Mouse (Mus musculus) limb, embryonic 14.5 days (tissue): ENCODE results near the gene Pex10. TPM values are rescaled to one million over a fixed set of nuclear protein-coding genes. Genes with fewer than 3 reads are reported as not detected.

Source experiments
- ATAC-seq: fragments of 200-750 bp; cut with Nextera tagmentation; 2 replicates; pipeline ENCODE4 v1.8.0; 2017; ENCODE audit warnings: low read depth, moderate number of reproducible peaks, moderate TSS enrichment; ENCODE audit not compliant: low FRiP score
- DNase-seq: peaks from one replicate; pipeline ENCODE4 v3.0.0-alpha.2; 2015; ENCODE audit warnings: low spot score
- H3K27ac ChIP-seq: fragments of 300-500 bp; sonication (generic); replicated peaks from 2 replicates; pipeline ENCODE4 v1.5.1; 2014; ENCODE audit warnings: low read depth, mild to moderate bottlenecking, low read length, moderate library complexity, mixed read lengths
- H3K27me3 ChIP-seq: fragments of 300-500 bp; sonication (generic); 2 replicates; pipeline ENCODE4 v1.6.1; 2014; ENCODE audit warnings: low read length, mixed read lengths; ENCODE audit not compliant: control insufficient read depth, insufficient read depth
- H3K36me3 ChIP-seq: fragments of 300-500 bp; sonication (generic); 2 replicates; pipeline ENCODE4 v1.6.1; 2014; ENCODE audit warnings: mild to moderate bottlenecking, low read length, moderate library complexity, mixed read lengths; ENCODE audit not compliant: control insufficient read depth, insufficient read depth
- H3K4me1 ChIP-seq: fragments of 300-500 bp; sonication (generic); 2 replicates; pipeline ENCODE4 v1.6.1; 2014; ENCODE audit warnings: antibody characterized with exemption, low read length, mixed read lengths; ENCODE audit not compliant: control insufficient read depth, insufficient read depth
- H3K4me2 ChIP-seq: fragments of 300-500 bp; sonication (generic); replicated peaks from 2 replicates; pipeline ENCODE4 v1.6.1; 2014; ENCODE audit warnings: low read depth, mild to moderate bottlenecking, low read length, moderate library complexity; ENCODE audit not compliant: severe bottlenecking
- H3K4me3 ChIP-seq: fragments of 300-500 bp; sonication (generic); replicated peaks from 2 replicates; pipeline ENCODE4 v1.5.1; 2014; ENCODE audit warnings: low read length
- H3K9ac ChIP-seq: fragments of 300-500 bp; sonication (generic); 2 replicates; pipeline ENCODE4 v1.6.1; 2014; ENCODE audit warnings: mild to moderate bottlenecking, low read depth, low read length, moderate library complexity; ENCODE audit not compliant: severe bottlenecking
- H3K9me3 ChIP-seq: fragments of 300-500 bp; sonication (generic); 2 replicates; pipeline ENCODE4 v1.6.1; 2016; ENCODE audit warnings: low read length; ENCODE audit not compliant: control insufficient read depth
- POLR2A ChIP-seq: fragments of 200-500 bp; IDR thresholded peaks from 2 replicates; pipeline ENCODE4 v1.8.0; 2012; ENCODE audit warnings: inconsistent platforms, mild to moderate bottlenecking, moderate library complexity, borderline replicate concordance; ENCODE audit not compliant: insufficient read depth, insufficient read length; ENCODE audit errors: extremely low read depth
- WGBS: fragments of 180-500 bp; shearing (Covaris S2); extraction: QIAGEN DNeasy Blood & Tissue Kit; methylation state at CpG from one replicate; pipeline ENCODE4 v1.1.7; 2014; 5-methylcytosine and 5-hydroxymethylcytosine counted together
- polyA plus RNA-seq, 2 experiments: library from polyadenylated mRNA; depleted of rRNA in 1 of 2; stranded (reverse) in 1 of 2; unstranded in 1 of 2; fragments of >200 nt; fragmentation: Nextera tagmentation in 1 of 2; extraction: Ambion mirVana in 1 of 2; gene quantifications; 2 replicates each; pipeline versions ENCODE4 v1.2.1 to v1.2.3; 2012 to 2014

The Pex10 gene
- polyA plus RNA-seq, 2 experiments, result 6.7 to 24.4 TPM

- peaks cover 83% of the 10 kb centered on the region for H3K36me3 ChIP-seq
- WGBS, result 89% methylated on average over 6 of the region's 6 CpGs
- H3K4me2 ChIP-seq, result no peak overlapping the region
- H3K9ac ChIP-seq, result no peak overlapping the region
- H3K27ac ChIP-seq, result no peak overlapping the region
- H3K4me1 ChIP-seq, result peaks cover 1% of the 10 kb centered on the region
- DNase-seq (no peak), ATAC-seq (no peak)
- no peak overlapping the region for H3K4me3 ChIP-seq
- H3K27me3 ChIP-seq, result no peaks in the 10 kb centered on the region
- no peak for TF ChIP-seq POLR2A
- H3K9me3 ChIP-seq, result no peaks in the 10 kb centered on the region
Measured at GRCm38 (mm10) chr4:155079666-155080065, 12.8 kb downstream of the Pex10 start.

DNA sequence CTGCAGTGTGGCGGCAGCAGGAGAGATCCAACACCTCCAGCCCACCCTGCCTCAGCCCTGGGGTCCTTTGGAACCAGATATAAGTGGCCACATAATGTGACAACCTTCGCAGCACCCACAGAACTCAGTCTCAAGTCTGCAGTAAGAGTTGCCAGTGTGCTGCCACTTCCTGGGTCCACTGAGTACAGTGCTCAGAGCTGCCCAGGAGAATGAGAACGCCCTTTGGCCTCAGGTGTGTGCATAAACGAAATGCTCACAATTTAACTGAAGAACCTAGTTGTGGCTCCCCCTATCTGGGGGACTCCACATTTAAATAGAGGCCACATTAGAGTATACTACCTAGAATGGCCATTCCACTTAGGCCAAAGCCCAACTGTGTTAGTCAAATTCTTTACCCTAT lies 16.7 kb downstream of the Pex10 start:
- WGBS, result 88% methylated on average over 4 of the region's 4 CpGs

DNA sequence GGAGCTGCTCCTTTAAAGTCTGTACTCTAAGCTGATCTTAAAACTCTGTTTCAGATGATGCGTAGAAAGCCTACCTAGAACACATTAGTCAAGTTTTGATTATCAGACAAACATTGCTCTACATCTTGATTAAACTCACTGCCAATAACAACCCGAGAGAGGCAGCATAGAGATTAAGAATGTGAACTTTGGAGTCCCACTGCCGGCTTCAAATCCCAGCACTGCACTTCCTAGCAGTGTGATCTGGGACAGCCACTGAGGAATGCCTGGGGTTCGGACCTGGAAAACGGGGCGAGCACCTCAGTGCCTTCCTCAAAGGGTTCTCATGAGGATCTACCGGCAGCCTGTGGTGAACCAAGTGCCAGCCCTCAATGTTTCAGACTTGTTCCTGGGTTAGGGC lies 17.5 kb downstream of the Pex10 start:
- Histone ChIP-seq H3K4me3 (no peak overlapping the region), H3K4me2 (0 out of 2 replicates have a peak overlapping the region, but pooled peaks have one; percentile 83)

More for the DNA sequence above, 16.7 kb downstream of the Pex10 start:
- H3K27me3 ChIP-seq, result no peaks in the 10 kb centered on the region
- TF ChIP-seq POLR2A, result no peak
- no peak for DNase-seq
- H3K4me1 ChIP-seq, result peaks cover 18% of the 10 kb centered on the region
- ATAC-seq, result no peak
- H3K36me3 ChIP-seq, result peaks cover 44% of the 10 kb centered on the region
- no peak overlapping the region for H3K27ac ChIP-seq
- H3K4me2 ChIP-seq, result no peak overlapping the region
- no peak overlapping the region for H3K4me3 ChIP-seq
- no peak overlapping the region for H3K9ac ChIP-seq
- H3K9me3 ChIP-seq, result no peaks in the 10 kb centered on the region

DNA sequence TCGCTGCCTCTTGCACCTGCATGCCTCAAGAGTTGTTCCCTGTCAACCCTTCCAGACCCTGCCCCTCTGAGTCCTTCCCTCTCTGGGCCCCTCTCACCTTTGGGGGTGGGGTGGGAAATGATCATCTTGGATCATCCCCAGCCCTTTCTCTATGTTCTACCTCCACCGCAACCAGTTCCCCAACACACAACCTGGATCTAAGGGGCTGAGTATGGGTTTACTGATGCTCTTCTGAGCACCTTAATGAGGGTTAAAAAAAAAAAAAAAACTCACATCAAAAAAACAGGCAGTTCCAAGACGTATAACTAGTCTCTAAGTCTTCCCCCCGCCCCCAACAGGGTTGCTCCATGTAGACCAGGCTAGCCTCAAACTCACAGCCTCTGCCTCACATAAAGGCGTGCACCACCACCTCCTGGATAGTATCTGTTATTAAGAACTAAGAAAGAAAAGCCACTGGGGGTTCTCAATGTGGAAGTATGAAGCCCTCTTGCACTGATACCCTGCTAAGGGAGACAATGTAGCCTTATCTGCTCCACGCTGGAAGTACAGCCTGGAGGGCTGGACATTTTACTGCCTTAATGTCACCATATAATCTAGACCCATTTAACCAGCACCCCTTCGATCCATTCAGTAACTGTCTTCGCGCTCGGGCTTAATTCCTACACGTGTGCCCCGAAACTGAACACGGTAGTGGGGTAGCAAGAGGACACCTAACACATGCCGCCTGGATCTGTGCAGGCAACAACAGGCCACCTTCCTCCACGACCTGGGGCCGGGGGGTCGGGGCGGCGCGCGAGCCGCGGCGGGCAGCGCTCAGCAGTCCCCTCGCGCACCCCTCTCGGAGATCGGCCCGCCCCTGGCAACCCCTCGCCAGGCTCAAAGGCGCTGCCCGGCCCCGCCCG lies 18.6 kb downstream of the Pex10 start:
- 7% methylated on average over 30 of the region's 35 CpGs for WGBS
- ATAC-seq, result peak; percentile 53; the same call in 1 of the 2 replicates
- peak overlapping the region; percentile 83 for H3K4me2 ChIP-seq
- H3K4me1 ChIP-seq, result peaks cover 18% of the 10 kb centered on the region
- no peak for DNase-seq
- peak overlapping the region; percentile 92 for H3K4me3 ChIP-seq
- peak overlapping the region; percentile 91 for H3K27ac ChIP-seq
- no peaks in the 10 kb centered on the region for H3K27me3 ChIP-seq
- H3K36me3 ChIP-seq, result peaks cover 38% of the 10 kb centered on the region
- H3K9me3 ChIP-seq, result no peaks in the 10 kb centered on the region
- peak overlapping the region; percentile 91 for H3K9ac ChIP-seq
- TF ChIP-seq POLR2A, result no peak

More for the DNA sequence above, 17.5 kb downstream of the Pex10 start:
- ATAC-seq (no peak), DNase-seq (no peak)
- Histone ChIP-seq H3K4me1 (peaks cover 18% of the 10 kb centered on the region), H3K27me3 (no peaks in the 10 kb centered on the region), H3K36me3 (peaks cover 45% of the 10 kb centered on the region), H3K27ac (no peak overlapping the region), H3K9me3 (no peaks in the 10 kb centered on the region), H3K9ac (no peak overlapping the region)
- no peak for TF ChIP-seq POLR2A
- 94% methylated on average over 7 of the region's 7 CpGs for WGBS

GRCm38 (mm10) chr4:155086108-155087024 lies 19.6 kb downstream of the Pex10 start, which contains the start of the genes Rer1 and Morn1:
Rer1 (minus strand) TSS chr4:155086382.
Morn1 (plus strand) TSS chr4:155086577.
- Histone ChIP-seq H3K36me3 (peaks cover 37% of the 10 kb centered on the region), H3K9ac (peak within 1 kb of the TSS; percentile 91), H3K4me3 (peak within 1 kb of the TSS; percentile 92), H3K4me1 (peaks cover 18% of the 10 kb centered on the region), H3K27ac (peak within 1 kb of the TSS; percentile 91), H3K9me3 (no peaks in the 10 kb centered on the region), H3K27me3 (no peaks in the 10 kb centered on the region), H3K4me2 (peak within 1 kb of the TSS; percentile 95)
- peak; percentile 99 for DNase-seq
- peak; percentile 47; the same call in 1 of the 2 replicates for TF ChIP-seq POLR2A
- peak; percentile 98 for ATAC-seq
- WGBS, result under 1% methylated on average over 64 of the region's 85 CpGs
